Mouse (Mus musculus): Measurements from ENCODE around the gene Ttc28.
A peak's percentile ranks its signal among the peaks of the same experiment; 100 is the strongest.

Ttc28 gene

DNA sequence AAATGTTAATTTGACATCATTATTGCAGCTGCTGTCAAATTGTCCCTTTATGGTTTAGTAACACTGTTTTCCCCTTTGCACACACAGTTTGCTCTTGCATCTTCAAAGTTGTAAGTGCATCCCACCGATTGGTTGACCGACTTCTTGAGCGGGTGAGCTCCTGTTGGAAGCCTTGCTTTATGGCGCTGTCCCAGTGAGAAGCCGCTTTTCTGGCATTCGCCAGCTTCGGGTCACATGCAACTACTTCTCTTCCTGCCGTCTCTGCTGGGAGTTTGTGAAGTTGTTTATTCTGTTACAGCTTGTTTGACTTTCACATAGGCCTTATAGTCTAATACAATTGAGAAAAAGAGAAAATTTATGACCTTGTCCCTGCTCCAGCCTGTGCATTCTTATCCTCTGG lies 250.5 kb downstream of the Ttc28 start:
- no peak for DNase-seq (ENCODE audit: low spot score in 2 of 2)

DNA sequence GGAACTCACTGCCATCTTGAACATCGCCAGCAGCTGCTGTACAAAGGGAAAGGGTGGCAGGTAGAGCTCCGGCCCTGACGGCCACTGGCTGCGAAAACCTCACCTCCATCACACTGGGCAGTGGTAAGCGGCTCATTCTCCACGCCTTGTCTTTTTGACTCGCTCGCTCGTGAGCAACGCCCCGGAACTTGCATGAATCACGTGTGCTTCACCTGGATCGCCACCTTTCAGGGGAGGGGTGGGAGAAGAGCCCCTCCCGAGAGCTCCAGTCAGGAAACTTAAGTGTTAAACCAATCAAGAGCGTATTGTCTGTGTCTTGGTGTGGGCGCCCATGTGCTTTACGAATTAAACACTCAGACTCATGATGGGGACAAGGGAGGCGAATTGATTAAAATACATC lies 252.0 kb downstream of the Ttc28 start:
- DNase-seq (ENCODE audit: low spot score in 2 of 2) = no peak

DNA sequence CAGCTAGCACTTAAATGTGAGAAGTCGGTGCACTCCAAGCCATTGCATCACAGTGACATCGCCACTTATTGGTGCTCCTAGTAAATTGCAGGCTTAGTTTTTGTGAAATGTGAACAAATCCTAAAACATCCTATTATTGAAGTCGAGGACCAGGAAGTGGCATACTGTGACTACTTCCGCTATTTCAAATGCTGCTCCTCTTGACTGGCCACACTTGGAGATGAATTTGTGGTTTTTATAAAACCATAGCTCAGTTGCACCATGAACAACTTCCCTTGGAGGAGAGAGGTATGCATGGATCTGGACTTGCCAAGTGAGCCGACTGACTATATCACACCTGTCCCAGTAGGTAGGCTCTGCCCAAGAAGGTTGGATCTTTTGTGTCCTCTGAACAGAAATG lies 253.5 kb downstream of the Ttc28 start:
- no peak for DNase-seq (ENCODE audit: low spot score in 2 of 2)

- DNase-seq (ENCODE audit: low spot score in 2 of 2) = no peak
Measured at GRCm38 (mm10) chr5:111133754-111134153, 254.2 kb downstream of the Ttc28 start.

- no peak for DNase-seq (ENCODE audit: low spot score in 2 of 2)
Measured at GRCm38 (mm10) chr5:111137283-111137682, 257.7 kb downstream of the Ttc28 start.

GRCm38 (mm10) chr5:111137742-111138141 lies 258.1 kb downstream of the Ttc28 start:
- DNase-seq (ENCODE audit: low spot score in 2 of 2) = no peak

GRCm38 (mm10) chr5:111138239-111138833 lies 258.7 kb downstream of the Ttc28 start:
- DNase-seq (ENCODE audit: low spot score in 2 of 2) = no peak

GRCm38 (mm10) chr5:111138927-111139565 lies 259.4 kb downstream of the Ttc28 start:
- DNase-seq (ENCODE audit: low spot score in 2 of 2) = no peak

- DNase-seq (ENCODE audit: low spot score in 2 of 2) = no peak
Measured at GRCm38 (mm10) chr5:111139622-111140021, 260.0 kb downstream of the Ttc28 start.

DNA sequence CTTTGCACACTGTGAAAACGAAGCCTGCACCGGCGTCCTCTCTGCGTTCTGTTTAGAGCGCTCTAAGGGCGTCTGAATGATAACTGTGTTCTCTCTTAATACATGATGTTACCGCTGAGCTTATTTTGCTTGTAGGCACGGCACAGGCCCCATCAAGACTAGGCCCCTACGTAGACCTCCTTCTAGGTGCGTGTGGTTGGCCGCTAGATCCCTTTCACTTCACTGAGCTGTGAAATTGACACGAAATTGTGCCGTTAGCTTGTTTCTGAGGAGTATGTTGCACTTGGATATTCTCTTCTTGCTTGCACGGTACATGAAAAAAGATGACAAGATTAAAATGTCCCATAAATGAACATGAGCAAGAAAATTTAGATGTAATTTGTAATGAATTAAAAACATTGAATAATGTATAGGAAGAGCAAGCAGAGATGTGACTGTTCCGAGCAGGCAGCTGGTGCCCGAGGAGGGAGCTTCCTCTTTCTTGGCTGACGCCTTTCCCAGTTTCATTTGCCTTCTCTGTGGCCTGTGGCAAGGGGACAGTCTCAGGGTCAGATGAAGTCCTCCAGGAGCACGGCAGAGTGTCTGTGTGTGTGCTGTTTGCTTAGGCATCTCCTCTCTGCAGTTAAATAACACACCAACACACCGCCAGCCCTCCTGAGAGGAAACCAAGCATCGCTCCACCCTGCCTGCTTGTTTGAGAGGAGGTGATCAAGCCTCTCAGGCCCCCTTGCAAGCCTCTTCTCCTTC lies 261.7 kb downstream of the Ttc28 start:
- DNase-seq (ENCODE audit: low spot score in 2 of 2) = no peak

GRCm38 (mm10) chr5:111142837-111143236 lies 263.2 kb downstream of the Ttc28 start:
- DNase-seq (ENCODE audit: low spot score in 2 of 2) = no peak

GRCm38 (mm10) chr5:111144411-111144810 lies 264.8 kb downstream of the Ttc28 start:
- no peak for DNase-seq (ENCODE audit: low spot score in 2 of 2)

- no peak for DNase-seq (ENCODE audit: low spot score in 2 of 2)
Measured at GRCm38 (mm10) chr5:111150581-111150980, 271.0 kb downstream of the Ttc28 start.

- no peak for DNase-seq (ENCODE audit: low spot score in 2 of 2)
Measured at GRCm38 (mm10) chr5:111151882-111152759, 272.5 kb downstream of the Ttc28 start.

GRCm38 (mm10) chr5:111154586-111154985 lies 275.0 kb downstream of the Ttc28 start:
- no peak for DNase-seq (ENCODE audit: low spot score in 2 of 2)

DNA sequence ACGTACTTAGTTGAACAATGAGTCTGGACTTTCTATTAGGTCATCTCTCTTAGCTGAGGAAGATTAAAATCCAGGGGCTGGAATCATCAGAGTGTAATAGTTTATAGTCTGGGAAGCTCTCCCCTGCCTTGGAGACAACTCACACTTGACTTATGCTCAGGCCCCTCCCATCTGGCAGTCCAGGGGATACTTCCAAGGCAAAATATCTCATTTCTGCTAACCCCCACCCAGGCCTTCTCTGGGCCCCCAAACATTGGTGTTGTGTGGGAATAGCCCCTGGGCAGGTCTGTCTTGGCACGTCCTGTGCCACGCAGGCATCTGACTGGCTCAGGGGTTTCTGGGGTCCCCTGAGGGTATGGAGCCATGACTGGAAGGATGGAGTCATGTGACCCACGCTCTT lies 275.7 kb downstream of the Ttc28 start:
- no peak for DNase-seq (ENCODE audit: low spot score in 2 of 2)

GRCm38 (mm10) chr5:111155928-111156327 lies 276.3 kb downstream of the Ttc28 start:
- DNase-seq (ENCODE audit: low spot score in 2 of 2) = no peak

DNA sequence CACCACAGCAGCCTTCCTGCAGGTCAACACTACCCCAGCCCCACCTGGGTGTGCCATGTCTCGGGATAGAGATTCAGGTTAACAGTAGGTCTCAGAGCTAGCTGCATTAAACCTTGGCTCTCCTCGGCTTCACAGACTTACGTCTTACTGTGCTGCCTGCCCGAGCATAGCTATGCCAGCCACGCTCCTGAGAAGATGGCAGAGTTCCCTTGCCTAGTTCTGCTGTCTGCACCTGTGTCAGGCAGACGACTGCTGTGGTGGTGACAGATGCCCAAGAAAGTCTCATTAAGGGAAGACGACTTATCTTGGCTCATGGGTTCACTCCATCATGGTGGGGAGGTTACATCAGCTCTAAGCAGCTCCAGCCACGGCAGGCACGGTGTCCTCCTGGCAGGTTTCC lies 278.7 kb downstream of the Ttc28 start:
- DNase-seq (ENCODE audit: low spot score in 2 of 2) = no peak

- DNase-seq (ENCODE audit: low spot score in 2 of 2) = peak; percentile 31 to 44
Measured at GRCm38 (mm10) chr5:111159628-111160321, 280.2 kb downstream of the Ttc28 start.

GRCm38 (mm10) chr5:111161146-111161930 lies 281.7 kb downstream of the Ttc28 start:
- no peak for DNase-seq (ENCODE audit: low spot score in 2 of 2)

DNA sequence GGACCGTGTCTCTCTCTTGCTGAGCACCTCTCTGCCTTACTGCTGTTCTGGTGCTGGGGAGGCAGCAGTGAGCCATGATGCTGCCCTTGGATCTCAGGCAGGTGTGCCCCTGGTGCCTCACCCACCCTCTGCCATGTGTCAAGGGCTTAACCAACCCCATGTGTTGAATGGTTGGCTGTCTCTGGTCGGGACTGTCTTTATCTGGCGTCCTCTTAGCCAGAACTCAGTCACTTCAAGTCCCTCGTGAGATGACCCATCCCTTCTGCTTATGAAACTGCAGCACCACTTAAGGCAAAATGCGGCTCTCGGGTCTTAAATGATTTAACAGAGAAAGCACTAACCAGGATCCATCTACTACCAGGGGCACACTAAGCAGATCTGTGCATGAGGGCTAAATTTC lies 283.3 kb downstream of the Ttc28 start:
- no peak for DNase-seq (ENCODE audit: low spot score in 2 of 2)

All from thymus, postnatal 10 days (tissue).